Mouse (Mus musculus): ENCODE data around the gene E4f1. TPM values are rescaled to one million over a fixed set of nuclear protein-coding genes. Genes with fewer than 3 reads are reported as not detected.
"Not testable (repeated sequence)": the region's sequence is repeated elsewhere in the genome, so short reads cannot be mapped to it uniquely, and the experiment has no call there.

The E4f1 gene
- polyA plus RNA-seq, 1 experiment: 89.5 TPM

DNA sequence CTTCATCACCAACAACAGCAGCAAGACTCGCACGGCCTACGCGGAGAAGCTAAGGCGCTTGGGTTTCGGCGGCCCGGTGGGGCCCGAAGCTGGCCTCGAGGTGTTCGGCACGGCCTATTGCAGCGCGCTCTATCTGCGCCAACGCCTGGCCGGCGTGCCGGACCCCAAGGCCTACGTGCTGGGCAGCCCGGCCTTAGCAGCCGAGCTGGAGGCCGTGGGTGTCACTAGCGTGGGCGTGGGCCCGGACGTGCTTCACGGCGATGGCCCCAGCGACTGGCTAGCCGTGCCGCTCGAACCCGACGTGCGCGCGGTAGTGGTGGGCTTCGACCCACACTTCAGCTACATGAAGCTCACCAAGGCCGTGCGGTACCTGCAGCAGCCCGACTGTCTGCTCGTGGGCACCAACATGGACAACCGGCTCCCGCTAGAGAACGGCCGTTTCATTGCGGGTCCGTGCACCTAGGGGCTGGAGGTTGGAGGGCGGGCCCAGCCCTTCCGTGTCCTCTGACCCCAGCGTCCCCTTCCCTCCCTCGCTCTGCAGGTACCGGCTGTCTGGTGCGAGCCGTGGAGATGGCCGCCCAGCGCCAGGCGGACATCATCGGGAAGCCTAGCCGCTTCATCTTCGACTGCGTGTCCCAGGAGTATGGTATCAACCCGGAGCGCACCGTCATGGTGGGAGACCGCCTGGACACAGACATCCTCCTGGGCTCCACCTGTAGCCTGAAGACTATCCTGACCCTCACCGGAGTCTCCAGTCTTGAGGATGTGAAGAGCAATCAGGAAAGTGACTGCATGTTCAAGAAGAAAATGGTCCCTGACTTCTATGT, 801 bp upstream of the E4f1 start:
- DNase-seq (ENCODE audit: low read depth): peak; percentile 30
- TF ChIP-seq CTCF (IDR thresholded peaks at IDR 0.05; ENCODE audit: borderline replicate concordance, extremely low read depth, insufficient read depth, insufficient read length): no peak

DNA sequence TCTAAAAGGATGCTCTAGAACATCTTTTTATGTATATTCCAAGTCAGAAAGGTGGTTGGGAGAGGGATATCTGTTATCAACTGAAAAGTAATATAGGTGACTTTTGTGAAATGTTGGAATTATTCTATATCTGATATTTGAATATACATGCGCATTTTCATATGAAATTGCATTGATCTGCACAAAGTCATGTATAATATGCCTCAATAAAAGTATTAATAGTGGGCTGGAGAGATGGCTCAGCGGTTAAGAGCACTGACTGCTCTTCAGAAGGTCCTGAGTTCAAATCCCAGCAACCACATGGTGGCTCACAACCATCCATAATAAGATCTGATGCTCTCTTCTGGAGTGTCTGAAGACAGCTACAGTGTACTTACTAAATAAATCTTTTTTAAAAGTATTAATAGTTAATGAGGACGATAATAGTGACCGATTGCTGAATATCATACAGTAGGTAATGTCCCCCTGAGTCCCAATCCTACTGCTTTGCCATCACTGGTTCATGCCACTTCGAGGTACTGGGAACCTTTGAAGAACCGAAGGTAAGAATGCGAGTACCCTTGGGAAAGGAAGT, 690 bp downstream of the E4f1 start:
- no peak for DNase-seq (ENCODE audit: low read depth)
- TF ChIP-seq CTCF (IDR thresholded peaks at IDR 0.05; ENCODE audit: borderline replicate concordance, extremely low read depth, insufficient read depth, insufficient read length) (no peak), POLR2A (IDR thresholded peaks at IDR 0.05; ENCODE audit: borderline replicate concordance, extremely low read depth, insufficient read depth, insufficient read length, poor library complexity, severe bottlenecking) (no peak)

GRCm38 (mm10) chr17:24468636-24469246, 1.4 kb downstream of the E4f1 start:
- no peak for TF ChIP-seq POLR2A (IDR thresholded peaks at IDR 0.05; ENCODE audit: borderline replicate concordance, extremely low read depth, insufficient read depth, insufficient read length, poor library complexity, severe bottlenecking)
- no peak for TF ChIP-seq CTCF (IDR thresholded peaks at IDR 0.05; ENCODE audit: borderline replicate concordance, extremely low read depth, insufficient read depth, insufficient read length)

DNA sequence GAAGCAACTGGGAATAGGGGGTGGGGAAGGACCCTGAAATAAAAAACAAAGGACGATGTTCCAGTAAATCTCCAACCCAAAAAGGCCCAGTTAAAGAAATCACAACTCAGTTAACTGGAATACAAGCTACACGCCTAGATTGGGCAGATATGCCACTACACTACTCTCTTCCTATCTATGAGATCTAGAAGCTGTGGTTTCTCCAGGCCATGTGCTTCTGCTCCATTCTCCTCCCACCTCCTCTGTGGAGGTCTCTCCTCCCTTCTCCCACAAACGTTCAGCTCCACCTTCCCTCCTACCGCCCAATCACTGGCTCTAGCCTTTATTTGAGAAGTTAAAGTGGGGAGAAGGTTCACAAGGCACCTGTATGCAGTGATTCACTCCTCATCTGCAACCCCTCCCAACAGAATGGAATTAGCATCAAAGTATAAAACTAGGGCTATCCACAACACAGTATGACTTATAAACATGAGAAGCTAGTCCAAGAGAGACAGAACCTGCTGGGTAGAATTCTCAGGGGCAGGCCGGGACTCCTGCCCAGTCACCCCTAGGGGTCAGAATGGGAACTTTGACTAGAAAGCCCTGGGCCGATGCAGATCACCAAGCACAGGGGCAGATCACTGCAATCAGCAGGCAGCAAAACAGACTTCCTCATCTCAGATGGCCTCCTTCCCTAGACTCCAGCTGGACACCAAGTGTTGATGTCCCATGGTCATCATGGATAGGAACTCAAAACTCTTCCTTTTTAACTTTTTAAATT, 6.6 kb downstream of the E4f1 start:
- no peak for TF ChIP-seq POLR2A (IDR thresholded peaks at IDR 0.05; ENCODE audit: borderline replicate concordance, extremely low read depth, insufficient read depth, insufficient read length, poor library complexity, severe bottlenecking)
- 0 out of 2 replicates have a peak, but pooled peaks have one; percentile 2 for TF ChIP-seq CTCF (IDR thresholded peaks at IDR 0.05; ENCODE audit: borderline replicate concordance, extremely low read depth, insufficient read depth, insufficient read length)
- DNase-seq (ENCODE audit: low read depth): no peak

More at GRCm38 (mm10) chr17:24468636-24469246, 1.4 kb downstream of the E4f1 start:
- no peak for DNase-seq (ENCODE audit: low read depth)

GRCm38 (mm10) chr17:24462932-24463331, 7.2 kb downstream of the E4f1 start:
- no peak for DNase-seq (ENCODE audit: low read depth)
- TF ChIP-seq POLR2A (IDR thresholded peaks at IDR 0.05; ENCODE audit: borderline replicate concordance, extremely low read depth, insufficient read depth, insufficient read length, poor library complexity, severe bottlenecking) (no peak), CTCF (IDR thresholded peaks at IDR 0.05; ENCODE audit: borderline replicate concordance, extremely low read depth, insufficient read depth, insufficient read length) (no peak)

GRCm38 (mm10) chr17:24461580-24461979, 8.5 kb downstream of the E4f1 start:
- TF ChIP-seq CTCF (IDR thresholded peaks at IDR 0.05; ENCODE audit: borderline replicate concordance, extremely low read depth, insufficient read depth, insufficient read length) (peak; percentile 19; the same call in 1 of the 2 replicates), POLR2A (IDR thresholded peaks at IDR 0.05; ENCODE audit: borderline replicate concordance, extremely low read depth, insufficient read depth, insufficient read length, poor library complexity, severe bottlenecking) (no peak)
- DNase-seq (ENCODE audit: low read depth): peak; percentile 38

GRCm38 (mm10) chr17:24455523-24456206, 14.4 kb downstream of the E4f1 start:
- not testable (repeated sequence) for DNase-seq (ENCODE audit: low read depth)

- DNase-seq (ENCODE audit: low read depth): peak; percentile 100
- TF ChIP-seq CTCF (IDR thresholded peaks at IDR 0.05; ENCODE audit: borderline replicate concordance, extremely low read depth, insufficient read depth, insufficient read length) (no peak), POLR2A (IDR thresholded peaks at IDR 0.05; ENCODE audit: borderline replicate concordance, extremely low read depth, insufficient read depth, insufficient read length, poor library complexity, severe bottlenecking) (peak; percentile 97)
Measured at GRCm38 (mm10) chr17:24454756-24455522, 15.2 kb downstream of the E4f1 start.

DNA sequence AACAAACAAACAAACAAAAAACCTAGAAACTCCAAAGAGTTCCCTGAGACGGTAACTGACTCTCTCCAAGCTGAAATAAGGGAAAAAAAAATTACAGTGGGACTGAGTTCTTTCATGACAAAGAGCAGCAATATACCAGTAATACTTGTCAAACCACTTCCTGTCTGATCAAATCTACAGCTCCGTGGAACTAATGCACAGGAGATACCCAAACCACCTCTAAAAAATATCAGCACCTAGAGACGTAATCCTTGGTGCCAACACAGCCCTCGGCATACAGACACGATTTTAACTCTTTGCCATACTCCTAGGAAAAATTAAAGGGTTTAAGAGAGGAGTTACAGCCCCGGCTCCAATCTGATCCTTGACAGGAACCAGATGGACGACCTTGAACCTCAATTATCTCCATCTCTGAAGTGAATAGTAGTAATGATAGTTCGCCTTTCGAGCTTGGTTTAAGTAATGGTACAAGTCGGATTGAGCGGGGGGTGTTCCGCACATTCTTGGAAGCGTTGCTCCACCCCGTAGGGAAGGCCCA, 15.8 kb downstream of the E4f1 start:
- DNase-seq (ENCODE audit: low read depth): no peak
- TF ChIP-seq CTCF (IDR thresholded peaks at IDR 0.05; ENCODE audit: borderline replicate concordance, extremely low read depth, insufficient read depth, insufficient read length): no peak
- no peak for TF ChIP-seq POLR2A (IDR thresholded peaks at IDR 0.05; ENCODE audit: borderline replicate concordance, extremely low read depth, insufficient read depth, insufficient read length, poor library complexity, severe bottlenecking)

DNA sequence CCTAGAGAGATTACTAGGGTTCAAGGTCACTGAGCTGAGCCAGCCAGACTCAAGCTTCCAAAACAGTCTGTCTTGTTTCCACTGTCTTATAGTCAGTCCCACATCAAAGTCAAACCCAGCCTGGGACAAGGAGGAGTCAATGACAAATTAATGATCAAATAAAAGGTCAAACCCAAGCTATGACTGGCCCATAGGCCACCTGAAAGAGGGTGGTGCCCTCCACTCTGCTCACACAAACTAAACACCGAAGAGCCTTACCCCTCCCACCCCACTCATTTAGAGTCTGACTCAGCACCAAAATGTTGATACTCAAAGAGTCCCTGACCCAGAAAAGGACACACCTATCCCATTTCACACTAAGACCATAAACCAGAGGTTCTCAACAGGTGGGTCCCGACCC, 16.7 kb downstream of the E4f1 start:
- no peak for DNase-seq (ENCODE audit: low read depth)
- no peak for TF ChIP-seq POLR2A (IDR thresholded peaks at IDR 0.05; ENCODE audit: borderline replicate concordance, extremely low read depth, insufficient read depth, insufficient read length, poor library complexity, severe bottlenecking)

Data from brain, embryonic 14.5 days (tissue).